Mouse (Mus musculus): ENCODE measurements around the gene Adamts20.

The Adamts20 gene

DNA sequence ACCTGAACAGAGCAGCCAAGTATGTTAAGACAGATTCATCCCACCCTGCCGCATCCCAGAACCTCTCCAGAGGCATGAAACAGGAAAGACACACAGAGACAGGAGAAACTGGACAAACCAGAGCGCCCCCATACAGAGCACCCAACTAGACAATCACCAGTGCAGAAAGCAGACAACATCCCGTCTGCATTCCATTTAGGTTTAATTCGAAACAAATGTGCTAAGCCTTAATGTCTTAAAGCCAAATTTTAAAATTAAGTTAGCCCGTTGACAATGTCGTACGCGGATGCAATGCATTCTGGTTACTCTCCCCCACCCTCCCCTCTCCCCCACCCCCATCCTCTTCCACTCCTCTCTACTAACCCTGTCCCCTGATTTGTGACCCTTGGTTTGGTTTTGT, 126.2 kb downstream of the Adamts20 start:
- DNase-seq: no peak

GRCm38 (mm10) chr15:94334586-94334985, 130.6 kb downstream of the Adamts20 start:
- DNase-seq: no peak

GRCm38 (mm10) chr15:94326626-94327025, 138.6 kb downstream of the Adamts20 start:
- no peak for DNase-seq

DNA sequence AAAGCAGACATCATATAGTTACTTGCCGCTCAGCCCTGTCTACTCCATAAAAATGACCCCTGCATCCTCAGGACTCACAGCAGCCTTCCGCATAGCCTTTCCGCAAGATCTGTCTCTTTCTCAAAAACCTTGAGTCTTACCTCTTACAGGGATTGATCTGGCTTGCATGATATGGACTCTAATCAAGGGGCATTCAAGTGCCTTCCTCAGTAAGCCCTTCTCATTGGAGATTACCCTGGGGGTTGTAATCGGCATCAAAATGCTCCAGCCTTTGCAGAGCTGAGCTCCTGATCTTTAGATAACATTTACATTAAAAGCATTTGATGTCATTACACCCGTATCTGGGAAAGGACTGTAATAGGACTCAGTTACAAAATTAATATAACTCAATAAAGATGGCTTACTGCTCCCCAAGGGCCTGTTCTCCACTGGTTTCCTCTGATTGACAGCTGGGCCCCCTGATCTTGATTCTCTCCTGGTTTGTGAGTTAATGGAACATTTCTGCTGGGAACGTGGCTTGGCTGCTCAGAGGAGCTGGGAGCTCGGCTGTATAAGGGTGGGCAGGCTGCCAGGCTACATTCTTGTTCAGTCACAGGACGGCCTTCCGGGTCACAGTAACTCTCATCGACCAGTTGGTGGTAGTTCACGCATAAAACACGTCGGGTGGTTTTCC, 139.6 kb downstream of the Adamts20 start:
- DNase-seq: peak; percentile 15

- DNase-seq: no peak
Measured at GRCm38 (mm10) chr15:94316171-94316570, 149.0 kb downstream of the Adamts20 start.

GRCm38 (mm10) chr15:94309689-94310088, 155.5 kb downstream of the Adamts20 start:
- DNase-seq: peak; percentile 26

DNA sequence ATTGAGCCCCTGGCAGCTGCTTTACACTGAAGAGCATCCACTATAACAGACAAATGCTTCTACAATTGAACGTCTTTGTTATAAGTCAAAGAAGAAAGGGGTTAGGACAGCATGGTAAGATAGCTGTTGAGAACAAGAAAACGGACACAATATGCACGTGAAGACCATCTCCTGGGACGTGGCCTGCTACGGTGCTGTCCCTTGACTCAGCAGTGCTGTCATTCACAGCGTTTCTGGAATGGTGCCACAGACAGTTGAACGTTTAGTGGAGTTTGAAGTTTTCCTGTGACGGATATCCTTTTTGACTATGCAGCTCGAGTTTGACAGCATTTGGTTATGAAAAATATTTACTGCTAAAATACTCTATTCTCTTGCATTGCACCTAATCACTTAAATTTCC, 157.3 kb downstream of the Adamts20 start:
- no peak for DNase-seq

DNA sequence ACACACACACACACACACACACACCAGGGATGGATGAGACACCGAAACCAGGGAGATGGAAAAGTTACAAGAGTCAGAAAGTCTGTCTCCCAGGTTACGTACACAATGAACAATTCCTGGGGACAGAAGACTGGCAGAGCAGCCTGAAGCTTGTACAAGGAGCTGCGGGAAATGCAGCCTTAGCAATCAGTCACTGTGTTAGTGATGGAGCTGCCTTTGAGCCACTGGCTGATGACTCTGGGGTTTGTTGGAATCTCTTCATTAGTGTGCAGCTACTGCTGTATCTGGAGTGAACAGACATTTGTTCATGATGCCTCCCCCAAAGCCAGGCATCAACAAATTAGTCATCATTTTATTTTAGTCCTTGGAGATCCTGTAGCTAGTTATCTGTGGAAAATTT, 162.1 kb downstream of the Adamts20 start:
- peak; percentile 64 for DNase-seq

- no peak for DNase-seq
Measured at GRCm38 (mm10) chr15:94294084-94294483, 171.1 kb downstream of the Adamts20 start.

DNA sequence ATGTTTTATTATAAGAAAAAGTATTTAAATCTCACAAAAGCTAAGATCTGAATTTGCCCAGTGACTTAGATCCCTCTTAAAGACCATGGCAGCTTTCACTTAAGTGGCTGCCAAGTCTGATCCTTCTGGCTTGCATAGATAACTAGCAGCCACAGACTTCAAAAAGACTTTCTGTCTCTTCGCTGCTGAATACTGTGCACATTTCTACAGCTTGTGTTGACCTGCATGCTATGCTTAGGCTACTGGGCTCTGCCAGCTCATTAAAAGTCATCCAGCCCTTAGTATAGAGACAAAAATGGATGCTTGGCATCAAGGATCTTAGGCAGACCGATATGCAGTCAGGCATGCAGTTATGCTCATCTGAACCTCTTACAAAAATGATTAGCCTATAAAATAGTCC, 177.2 kb downstream of the Adamts20 start:
- peak; percentile 8 for DNase-seq

- no peak for DNase-seq
Measured at GRCm38 (mm10) chr15:94287495-94287894, 177.7 kb downstream of the Adamts20 start.

DNA sequence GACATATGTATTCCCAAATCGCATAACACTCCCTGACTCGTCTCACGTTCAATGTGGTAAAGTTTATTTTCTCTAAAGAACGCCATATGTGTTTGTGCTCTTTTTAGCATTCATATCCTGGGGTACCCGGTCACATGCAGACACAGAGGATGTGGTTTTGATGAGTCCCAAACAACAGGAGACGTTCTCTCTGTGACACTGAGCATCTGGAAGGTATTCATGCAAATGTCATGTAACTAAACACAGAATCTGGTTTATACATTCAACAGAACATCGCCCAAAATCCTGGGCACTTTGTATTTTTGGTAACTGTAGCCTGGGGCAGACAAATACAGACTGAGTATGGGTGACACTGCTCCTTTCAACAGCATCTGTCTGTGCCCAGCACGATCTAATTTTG, 188.8 kb downstream of the Adamts20 start:
- no peak for DNase-seq

GRCm38 (mm10) chr15:94265630-94266029, 199.6 kb downstream of the Adamts20 start:
- DNase-seq: peak; percentile 65

GRCm38 (mm10) chr15:94264497-94264879, 200.7 kb downstream of the Adamts20 start:
- DNase-seq: no peak

- no peak for DNase-seq
Measured at GRCm38 (mm10) chr15:94263866-94264496, 201.2 kb downstream of the Adamts20 start.

DNA sequence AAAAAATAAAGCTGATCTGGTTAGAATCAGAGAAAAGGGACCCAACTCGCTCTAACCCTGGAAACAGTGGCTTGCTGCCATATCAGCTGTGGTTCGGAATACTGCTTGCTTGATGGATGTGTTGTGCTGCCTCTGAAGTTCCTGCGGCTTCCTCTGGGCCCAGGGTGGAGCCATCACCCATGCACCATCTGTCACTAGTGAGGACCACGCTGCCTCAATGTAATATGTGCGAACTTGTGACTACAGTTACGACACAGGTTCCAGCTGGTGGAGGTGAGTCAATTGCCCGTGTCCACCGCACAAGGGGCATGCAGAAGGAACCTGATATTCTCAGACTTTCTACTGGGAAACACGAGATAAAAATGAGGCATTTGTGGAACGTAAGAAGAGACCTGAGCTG, 202.0 kb downstream of the Adamts20 start:
- DNase-seq: no peak

DNA sequence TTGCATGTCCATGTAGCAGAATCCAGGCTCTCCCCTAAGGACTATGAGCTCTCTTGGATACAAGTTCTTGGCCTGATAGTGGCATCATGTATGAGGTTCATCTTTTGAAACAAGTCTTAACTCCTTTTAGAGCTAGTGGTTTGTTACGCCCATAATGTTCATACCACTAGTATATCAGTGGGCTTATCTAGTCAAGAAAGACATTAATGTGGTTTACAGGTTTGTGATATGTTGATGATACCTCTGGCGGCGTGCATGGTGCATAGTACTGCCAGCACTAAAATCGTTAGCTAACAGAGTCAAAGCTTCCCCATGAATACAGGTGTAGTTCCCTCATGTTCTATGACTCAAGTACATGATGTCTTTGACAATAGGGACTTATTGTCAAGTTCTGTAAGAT, 205.7 kb downstream of the Adamts20 start:
- DNase-seq: no peak

GRCm38 (mm10) chr15:94255538-94255937, 209.7 kb downstream of the Adamts20 start:
- no peak for DNase-seq

DNA sequence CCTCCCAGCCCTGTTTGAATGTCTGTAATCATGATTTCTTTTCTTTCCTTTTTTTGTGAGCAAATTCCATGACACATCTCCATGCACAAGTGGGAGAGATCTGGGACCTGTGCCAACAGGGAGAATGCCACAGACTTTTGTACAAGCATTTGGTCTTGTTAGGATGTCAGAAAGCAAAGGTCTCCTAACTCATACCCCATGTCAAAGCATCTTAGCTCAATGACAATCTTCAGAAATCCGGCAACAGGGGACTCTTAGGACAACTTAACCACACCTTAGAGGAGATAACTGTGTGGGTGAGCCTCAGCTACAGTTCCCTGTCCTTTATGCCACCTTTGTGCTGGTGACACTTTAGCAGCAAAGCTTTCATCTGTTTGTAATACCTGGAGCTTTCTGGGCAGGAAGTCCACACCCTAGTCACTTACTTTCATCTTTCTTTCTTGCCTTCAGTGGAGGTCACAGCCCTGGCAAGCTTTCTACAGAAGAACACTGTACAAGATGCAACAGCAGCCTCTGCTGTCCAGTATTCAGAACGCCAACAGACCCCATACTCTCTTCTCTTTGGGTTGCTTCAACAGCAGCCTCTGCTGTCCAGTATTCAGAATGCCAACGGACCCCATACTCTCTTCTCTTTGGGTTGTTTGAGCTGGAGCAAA, 210.2 kb downstream of the Adamts20 start:
- peak; percentile 49 for DNase-seq

DNA sequence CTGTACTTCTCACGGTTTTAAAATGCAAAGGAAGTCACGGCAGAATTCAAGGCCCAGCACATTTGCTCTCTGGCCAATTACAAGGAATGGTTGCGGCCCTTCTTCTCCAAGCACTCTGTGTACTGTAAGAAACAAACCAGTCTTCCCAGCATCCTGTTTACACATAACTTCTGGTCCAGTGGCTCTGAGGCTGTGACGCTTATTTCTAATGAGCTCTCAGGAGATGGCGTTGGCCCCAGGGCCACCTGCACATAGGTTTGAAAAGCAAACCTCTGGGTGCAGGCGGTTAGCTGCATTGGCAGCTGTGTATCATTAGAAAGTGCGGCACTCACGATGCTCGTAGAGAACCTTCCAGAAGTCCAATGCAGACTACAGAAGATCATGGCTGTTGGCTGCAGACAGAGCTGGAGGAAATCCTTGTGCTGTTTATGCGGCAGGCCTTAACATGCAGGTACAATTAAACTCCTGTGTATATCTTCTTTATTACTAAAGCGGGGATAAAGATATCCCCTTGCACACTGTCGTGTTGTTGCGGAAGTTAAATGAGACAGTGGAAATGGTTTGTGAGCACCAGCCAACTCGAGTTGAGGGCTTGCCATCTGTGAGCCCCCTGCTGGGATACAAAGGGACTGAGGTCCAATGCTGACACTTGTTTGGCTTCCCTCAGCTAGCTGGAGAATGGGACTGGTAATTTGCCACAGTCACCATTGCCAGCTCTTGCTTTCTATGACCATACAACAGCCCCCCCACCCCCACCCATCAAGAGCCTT, 210.9 kb downstream of the Adamts20 start:
- peak; percentile 39 for DNase-seq

GRCm38 (mm10) chr15:94252962-94253712, 212.1 kb downstream of the Adamts20 start:
- DNase-seq: peak; percentile 39

- DNase-seq: no peak
Measured at GRCm38 (mm10) chr15:94249766-94250165, 215.5 kb downstream of the Adamts20 start.

DNA sequence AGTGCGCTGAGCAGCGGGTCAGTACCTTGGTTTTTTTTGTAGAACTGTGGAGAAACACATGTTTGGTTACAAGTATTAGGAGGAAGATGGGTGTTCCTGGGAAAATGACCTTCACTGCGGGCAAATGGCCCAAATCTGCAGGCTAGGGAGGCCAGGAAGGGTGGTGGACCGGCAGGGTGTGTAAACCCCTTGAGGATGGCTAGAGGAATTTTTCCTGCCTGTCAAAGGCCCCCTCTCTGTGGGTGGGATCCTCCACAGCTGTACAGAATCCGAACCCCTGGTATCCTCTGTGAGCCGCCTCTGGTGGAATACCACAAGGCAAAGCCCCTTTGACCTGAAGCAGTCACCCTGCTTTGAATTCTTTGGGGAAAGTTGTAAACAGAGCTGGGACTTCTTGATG, 216.8 kb downstream of the Adamts20 start:
- no peak for DNase-seq

Measured in layer of hippocampus, adult 9-11 months (tissue).